Mouse (Mus musculus): Measurements from ENCODE around the gene Agap3.
A peak's percentile ranks its signal among the peaks of the same experiment; 100 is the strongest.

GRCm38 (mm10) chr5:24533391-24533790 is 81.4 kb downstream of the Agap3 start:
- TF ChIP-seq POLR2A (IDR thresholded peaks at IDR 0.05; ENCODE audit: insufficient read depth, low read depth, low read length) = no peak
- TF ChIP-seq CTCF (IDR thresholded peaks at IDR 0.05; ENCODE audit: insufficient read depth, low read depth, low read length) = peak; percentile 11; the same call in 1 of the 2 replicates

Data from olfactory bulb, adult 2 months (tissue).